Mouse (Mus musculus) urinary bladder, postnatal 4 days (tissue): ENCODE results near the gene Tmem210.
A peak's percentile ranks its signal among the peaks of the same experiment; 100 is the strongest.

Source experiments
- DNase-seq, 2 experiments: peaks; one replicate each; pipeline ENCODE4 v3.0.0; 2021 to 2022; ENCODE audit warnings: low spot score in 2 of 2

Tmem210 gene

GRCm38 (mm10) chr2:25293706-25294105 lies 5.8 kb downstream of the Tmem210 start:
- no peak for DNase-seq

GRCm38 (mm10) chr2:25297093-25297492 lies 9.1 kb downstream of the Tmem210 start:
- DNase-seq: no peak

GRCm38 (mm10) chr2:25298046-25298445 lies 10.1 kb downstream of the Tmem210 start:
- no peak for DNase-seq

- no peak for DNase-seq
Observed at GRCm38 (mm10) chr2:25303452-25303851, 15.5 kb downstream of the Tmem210 start.

GRCm38 (mm10) chr2:25303931-25304656 lies 16.1 kb downstream of the Tmem210 start:
- no peak for DNase-seq

- no peak for DNase-seq
Observed at GRCm38 (mm10) chr2:25304657-25305541, 17.0 kb downstream of the Tmem210 start.

GRCm38 (mm10) chr2:25305587-25306359 lies 17.8 kb downstream of the Tmem210 start:
- DNase-seq: no peak

GRCm38 (mm10) chr2:25310180-25310579 lies 22.2 kb downstream of the Tmem210 start:
- no peak for DNase-seq

GRCm38 (mm10) chr2:25310969-25311368 lies 23.0 kb downstream of the Tmem210 start:
- no peak for DNase-seq

- DNase-seq: no peak
Observed at GRCm38 (mm10) chr2:25311491-25311891, 23.5 kb downstream of the Tmem210 start.

GRCm38 (mm10) chr2:25318119-25318966 lies 30.4 kb downstream of the Tmem210 start:
- DNase-seq: no peak

- no peak for DNase-seq
Observed at GRCm38 (mm10) chr2:25318971-25319773, 31.2 kb downstream of the Tmem210 start, which contains the start of gene Grin1. Gene Grin1 (minus strand): TSS chr2:25319187.

- DNase-seq: no peak
Observed at GRCm38 (mm10) chr2:25320084-25320483, 32.1 kb downstream of the Tmem210 start.

GRCm38 (mm10) chr2:25326036-25326435 lies 38.1 kb downstream of the Tmem210 start:
- no peak for DNase-seq

GRCm38 (mm10) chr2:25328440-25328839 lies 40.5 kb downstream of the Tmem210 start:
- DNase-seq: no peak

- no peak for DNase-seq
Observed at GRCm38 (mm10) chr2:25331470-25331869, 43.5 kb downstream of the Tmem210 start.

- DNase-seq: peak; percentile 98 to 99
Observed at GRCm38 (mm10) chr2:25332286-25333160, 44.6 kb downstream of the Tmem210 start, which contains the start of gene Man1b1. Gene Man1b1 (plus strand): TSS chr2:25332338.

- DNase-seq: no peak
Observed at GRCm38 (mm10) chr2:25333569-25333968, 45.6 kb downstream of the Tmem210 start.

- DNase-seq: no peak
Observed at GRCm38 (mm10) chr2:25338303-25338702, 50.4 kb downstream of the Tmem210 start.
